Mouse (Mus musculus): ENCODE measurements around the gene Itga6. TPM values are rescaled to one million over a fixed set of nuclear protein-coding genes. Genes with fewer than 3 reads are reported as not detected.

Itga6 gene
- total RNA-seq, 4 experiments from 2014 or later = 25.3 to 30.3 (median 28.1) TPM

DNA sequence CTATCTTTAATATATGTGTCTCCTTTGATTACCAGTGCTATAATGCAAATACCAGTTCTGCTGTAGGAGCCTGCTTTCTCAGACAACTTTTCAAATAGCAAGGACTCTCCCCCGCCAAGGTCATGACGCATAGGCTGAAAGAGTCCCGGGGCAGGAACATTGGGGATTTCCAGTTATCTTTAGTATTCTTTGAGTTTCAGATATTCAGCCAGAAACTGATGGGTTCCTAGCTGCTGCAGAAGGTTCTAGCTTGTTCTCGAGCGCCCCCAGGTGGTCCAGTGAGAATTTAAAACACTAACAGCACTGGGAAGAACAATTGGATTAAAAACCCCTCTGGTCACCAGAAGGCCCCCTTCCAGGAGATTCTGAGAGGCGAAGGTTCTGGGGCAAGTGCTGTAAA, 92.4 kb downstream of the Itga6 start:
- peak in 1 of 2 experiments; percentile 28 for DNase-seq (ENCODE audit: low spot score in 2 of 2)

DNA sequence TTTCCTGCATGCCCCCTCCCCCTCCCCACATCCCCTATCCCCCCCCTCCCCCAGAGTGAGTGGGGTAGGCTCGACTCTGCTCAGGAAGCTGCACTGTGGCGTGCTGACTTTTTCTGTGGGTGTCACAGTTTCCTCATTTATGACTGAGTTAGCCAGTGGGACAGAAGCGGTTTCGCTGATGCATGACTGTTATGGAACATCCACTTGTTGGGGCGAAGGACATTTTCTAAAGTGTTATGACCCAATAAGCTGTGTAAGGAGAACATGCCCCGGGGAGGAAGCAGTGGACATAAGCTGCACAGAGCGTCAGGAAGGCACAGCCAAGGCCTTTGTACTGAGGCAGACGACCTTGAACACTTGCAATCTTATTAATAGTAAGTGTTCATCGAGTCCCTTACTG, 97.9 kb downstream of the Itga6 start:
- no peak for DNase-seq (ENCODE audit: low spot score in 2 of 2)

DNA sequence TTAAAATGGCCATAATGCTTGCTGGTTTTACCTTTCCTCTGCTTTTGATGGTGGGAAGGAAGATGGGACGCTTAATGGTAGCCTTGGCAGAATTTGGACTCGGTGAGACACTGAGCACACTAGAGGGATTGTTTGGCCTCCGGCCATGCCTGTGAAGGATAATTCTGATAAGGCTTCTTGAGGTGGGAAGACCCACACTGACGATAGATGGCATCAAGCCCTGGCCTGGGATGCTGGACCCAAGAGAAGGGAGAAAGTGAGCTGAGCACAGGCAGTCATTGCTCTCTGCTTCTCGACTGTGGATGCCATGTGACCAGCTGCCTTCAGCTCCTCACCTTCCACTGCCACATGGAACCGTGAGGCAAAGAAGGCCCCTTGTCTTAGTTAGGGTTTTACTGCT, 99.5 kb downstream of the Itga6 start:
- DNase-seq (ENCODE audit: low spot score in 2 of 2) = no peak

DNA sequence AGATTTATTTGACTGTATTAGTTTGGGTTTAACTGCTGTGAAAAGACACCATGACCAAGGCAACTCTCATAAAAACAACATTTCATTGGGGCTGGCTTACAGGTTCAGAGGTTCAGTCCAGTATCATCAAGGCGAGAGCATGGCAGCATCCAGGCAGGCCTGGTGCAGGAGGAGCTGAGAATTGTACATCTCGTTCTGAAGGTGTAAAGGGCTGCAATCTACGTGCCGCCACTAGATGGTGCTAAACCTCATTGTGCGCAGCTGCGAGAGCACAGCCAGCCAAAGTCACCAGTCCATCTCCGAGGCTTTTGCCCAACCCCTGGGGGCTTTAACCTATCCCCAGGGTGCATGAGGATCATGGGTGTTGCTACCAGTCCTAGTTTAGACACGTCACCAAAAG, 106.7 kb downstream of the Itga6 start:
- DNase-seq (ENCODE audit: low spot score in 2 of 2) = peak in 1 of 2 experiments; percentile 48

DNA sequence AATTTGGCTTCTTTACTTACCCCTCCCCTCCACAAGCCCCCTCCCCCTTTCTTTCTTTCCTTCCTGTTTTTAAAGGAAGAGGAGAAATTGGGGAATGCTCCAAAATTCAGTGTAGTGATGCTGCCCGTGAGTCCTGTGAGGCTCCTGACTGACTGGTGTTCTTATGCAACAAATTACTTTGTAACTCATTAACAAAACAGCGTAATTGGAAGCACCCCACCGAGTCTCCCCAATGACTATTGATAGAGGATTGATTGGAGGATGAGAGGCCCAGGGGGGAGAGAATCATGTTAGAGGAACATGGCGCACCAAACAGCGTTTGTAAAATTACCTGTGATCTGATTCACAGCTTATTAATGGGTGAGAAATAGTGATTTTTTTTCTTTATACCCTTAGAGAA, 109.7 kb downstream of the Itga6 start:
- no peak for DNase-seq (ENCODE audit: low spot score in 2 of 2)

DNA sequence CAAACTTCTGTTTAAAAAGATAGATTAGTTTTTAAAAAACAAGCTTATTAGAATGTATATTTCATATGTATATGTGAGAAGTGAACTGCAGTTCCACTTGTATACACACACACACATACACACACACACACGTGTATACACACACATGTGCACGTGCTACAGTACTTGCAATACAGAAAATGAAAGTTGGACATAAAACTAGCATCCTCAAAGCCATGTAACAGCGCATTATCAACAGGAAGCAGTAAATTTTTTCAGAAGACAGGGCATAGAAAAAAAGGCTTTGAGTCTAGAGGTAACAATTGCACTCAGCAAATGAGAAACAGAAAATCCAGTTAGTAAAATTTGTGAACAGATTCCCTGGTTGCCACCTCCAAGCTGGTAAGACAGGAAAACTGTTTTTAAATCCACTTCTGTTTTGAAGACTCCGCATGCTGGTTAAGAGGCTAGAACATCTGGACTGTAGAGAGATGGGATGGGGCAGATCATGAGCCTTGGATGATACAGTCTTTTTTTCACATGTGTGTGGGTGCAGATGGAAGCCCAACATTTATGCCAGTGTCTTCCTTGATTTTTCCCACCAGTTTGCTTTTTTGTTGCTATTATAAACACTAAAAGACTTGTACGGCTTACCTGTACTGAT, 118.2 kb downstream of the Itga6 start:
- DNase-seq (ENCODE audit: low spot score in 2 of 2) = no peak

DNA sequence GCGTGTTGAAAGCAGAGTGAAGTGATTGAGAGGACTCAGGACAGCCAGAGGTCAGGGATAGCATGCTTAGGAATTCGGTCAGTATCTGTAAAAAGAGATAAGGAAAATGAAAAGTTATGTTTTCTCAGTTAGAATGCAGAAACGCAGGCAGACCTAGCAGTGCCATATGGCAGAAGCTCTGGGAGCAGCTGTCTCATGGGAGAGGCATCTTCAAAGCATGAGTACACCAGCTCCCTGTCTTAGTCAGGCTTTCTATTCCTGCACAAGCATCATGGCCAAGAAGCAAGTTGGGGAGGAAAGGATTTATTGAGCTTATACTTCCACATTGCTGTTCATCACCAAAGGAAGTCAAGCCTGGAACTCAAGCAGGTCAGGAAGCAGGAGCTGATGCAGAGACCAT, 119.6 kb downstream of the Itga6 start:
- DNase-seq (ENCODE audit: low spot score in 2 of 2) = peak in 1 of 2 experiments; percentile 86

DNA sequence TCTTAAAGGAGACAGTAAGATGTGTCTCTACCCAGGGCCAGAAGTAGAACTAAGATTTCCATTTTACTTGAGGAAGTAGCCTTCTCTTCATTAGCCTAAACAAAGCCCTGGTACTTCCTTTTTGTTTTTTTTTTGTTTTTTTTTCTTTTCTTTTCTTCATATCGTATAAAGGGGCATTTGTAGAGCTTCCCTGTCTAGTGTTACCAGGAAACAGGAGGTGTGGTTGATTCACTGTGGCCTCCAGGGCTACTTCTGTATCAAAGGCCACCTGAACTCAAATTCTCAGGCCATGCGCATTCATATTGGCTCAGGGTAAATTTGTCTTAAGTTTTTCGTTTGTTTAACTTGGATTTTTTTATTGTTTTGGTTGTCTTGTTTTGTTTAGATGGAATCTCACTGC, 120.5 kb downstream of the Itga6 start:
- DNase-seq (ENCODE audit: low spot score in 2 of 2) = no peak

DNA sequence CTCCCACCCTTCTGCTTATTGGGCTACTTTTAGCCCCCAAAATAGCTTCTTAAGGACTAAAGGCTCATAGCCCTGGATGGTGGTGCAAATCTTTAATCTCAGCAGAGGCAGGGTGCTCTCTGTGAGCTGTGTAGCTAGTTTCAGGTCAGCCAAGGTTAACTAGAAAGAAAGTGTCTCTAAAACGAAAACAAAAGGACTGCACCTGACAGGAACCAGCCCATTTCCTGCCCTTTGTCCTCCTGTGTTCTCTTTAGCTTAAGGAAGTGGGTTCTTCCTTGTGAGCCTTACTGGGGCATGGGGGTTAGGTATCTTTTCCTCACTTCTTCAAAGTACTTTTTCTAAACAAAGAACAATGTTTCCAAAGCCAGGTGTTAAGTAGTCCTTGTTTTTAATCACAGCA, 121.1 kb downstream of the Itga6 start:
- DNase-seq (ENCODE audit: low spot score in 2 of 2) = no peak

DNA sequence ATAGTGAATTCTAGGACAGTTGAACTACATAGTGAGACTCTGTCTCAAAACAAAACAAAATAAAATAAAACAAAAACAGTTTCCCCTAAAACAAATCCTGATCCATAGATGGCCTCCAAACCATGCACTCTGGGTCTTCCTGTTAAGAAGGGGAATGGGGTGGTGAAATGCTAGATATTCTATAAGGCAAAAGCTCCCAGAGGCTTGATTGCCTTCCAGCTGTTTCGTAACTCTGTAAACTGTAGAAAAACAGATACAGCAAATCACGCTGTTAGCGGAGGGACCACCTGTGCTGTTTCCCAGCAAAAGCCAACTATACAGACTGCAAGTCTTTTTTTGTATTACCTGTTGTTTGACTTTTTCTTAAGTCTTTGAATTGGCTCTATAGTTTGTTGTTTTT, 121.6 kb downstream of the Itga6 start:
- DNase-seq (ENCODE audit: low spot score in 2 of 2) = no peak

DNA sequence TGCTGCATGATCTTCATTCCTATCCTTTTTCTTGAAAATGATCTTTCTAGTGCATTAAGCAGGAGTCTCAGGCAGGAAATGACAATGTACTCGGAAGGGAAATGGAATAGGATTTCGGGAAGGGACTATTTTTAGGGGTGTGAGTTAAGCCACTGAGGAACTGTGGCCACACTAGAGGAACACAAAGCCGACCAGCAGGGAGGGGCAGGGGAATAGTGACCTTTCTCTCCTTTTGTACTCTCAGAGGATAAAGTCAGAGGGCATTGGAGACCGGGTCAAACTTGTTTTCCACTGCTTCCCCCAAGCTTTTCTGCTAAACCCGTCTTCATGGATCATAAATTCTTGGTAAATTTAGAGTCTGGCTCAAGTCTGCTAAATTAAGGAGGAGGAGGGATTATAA, 122.1 kb downstream of the Itga6 start:
- no peak for DNase-seq (ENCODE audit: low spot score in 2 of 2)

DNA sequence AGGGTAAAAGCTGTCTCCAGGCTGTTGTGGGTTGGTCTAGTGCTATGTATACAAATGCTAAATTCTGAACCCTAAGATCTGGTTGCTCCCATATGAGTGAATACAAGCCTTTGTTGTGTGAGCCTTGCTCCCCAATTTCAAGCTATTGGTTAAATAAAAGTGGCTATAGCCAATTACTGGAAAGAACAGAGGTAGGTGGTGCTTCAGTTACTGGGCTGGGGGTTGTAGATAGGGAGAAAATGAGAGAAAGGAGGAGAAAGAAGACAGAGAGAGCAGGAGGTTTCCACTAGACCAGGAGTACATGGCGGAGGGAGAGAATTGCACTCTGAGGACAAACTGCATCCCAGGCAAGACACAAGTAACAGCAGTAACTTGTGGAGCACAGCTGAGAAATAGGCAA, 122.8 kb downstream of the Itga6 start:
- DNase-seq (ENCODE audit: low spot score in 2 of 2) = no peak

DNA sequence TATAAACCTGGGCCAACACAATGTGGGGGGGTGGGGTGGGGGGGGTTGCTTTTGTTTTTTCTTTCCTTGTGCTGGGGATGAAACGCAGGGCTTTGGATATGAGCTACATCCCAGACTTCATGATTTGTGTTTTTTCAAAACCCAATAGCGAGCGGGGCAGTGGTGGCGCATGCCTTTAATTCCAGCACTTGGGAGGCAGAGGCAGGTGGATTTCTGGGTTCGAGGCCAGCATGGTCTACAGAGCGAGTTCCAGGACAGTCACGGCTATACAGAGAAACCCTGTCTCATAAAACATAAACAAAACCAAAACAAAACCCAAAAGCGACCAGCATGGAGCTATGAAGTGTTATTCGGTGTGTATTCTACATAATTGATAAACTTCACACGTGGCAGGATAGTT, 126.7 kb downstream of the Itga6 start:
- DNase-seq (ENCODE audit: low spot score in 2 of 2) = no peak

DNA sequence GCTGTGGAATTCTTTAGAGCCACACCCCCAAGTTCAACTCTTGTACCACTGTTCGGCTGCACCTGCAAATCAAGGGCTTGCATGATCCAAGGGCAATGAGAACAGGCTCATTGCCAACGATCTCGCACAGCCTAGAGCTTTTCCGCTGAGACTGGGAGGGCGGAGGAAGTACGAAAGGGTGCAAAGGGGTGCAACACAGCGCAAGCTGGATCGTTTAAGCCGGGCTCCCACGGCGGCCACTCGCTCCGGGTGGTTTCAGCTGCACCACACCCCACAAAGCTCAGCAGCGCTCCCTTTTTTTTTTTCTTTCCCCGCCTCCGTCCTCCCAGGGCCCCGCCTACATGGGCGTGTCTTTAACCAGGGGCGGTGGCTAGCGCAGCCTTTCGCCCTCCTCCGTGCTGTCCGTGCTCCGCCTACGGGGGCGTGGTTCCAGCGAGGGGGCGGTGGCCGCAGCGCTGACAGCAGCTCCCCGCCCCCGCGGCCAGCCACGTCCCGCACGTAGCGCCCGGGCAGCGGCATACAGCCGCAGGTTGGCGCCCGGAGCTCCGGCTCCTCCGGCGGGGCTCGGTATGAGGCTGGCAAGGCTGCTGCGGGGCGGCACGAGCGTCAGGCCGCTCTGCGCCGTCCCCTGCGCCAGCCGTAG, 127.5 kb downstream of the Itga6 start, which contains the start of gene Pdk1:
Gene Pdk1 (plus strand): TSS at position 424 of the 643 bp plus-strand sequence.
- peak; percentile 90 to 98 for DNase-seq (ENCODE audit: low spot score in 2 of 2)

DNA sequence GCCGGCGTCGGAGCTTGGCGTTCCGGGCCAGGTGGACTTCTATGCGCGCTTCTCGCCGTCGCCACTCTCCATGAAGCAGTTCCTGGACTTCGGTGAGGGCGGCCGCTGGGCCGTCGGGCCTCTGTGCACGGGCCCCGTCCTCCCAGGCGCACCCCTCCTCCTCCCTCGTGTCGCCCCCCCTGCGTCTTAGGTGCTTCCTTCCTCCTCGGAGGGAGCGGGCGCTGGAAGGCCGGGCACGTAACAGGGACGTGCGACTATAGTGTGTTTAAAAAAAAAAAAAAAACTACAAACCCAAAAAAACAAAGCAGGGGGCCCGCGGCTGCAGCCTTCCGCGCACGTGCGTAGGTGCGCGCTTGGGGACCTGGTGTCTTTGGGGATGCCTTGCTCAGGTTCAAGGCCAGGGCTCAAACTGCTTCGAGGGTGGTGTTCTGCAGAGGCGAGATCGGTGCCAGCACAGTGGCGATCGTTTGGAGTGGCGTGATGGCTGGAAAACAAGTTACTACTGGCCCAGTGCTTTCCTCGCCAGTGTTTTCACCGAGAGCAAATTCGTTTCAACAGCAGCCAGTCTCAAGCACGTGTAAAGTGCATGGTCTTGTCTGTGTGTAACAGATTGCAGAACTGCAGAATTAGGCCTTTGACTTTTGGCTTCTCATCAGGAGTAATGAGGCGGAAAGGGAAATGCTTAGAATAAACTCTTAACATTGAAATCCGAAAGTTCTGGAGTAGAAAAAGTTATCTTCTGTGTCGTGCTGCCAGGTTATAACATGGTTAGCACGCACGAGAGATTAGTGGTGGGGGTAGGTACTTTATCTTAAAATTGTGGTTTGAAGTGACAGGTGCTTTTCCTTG, 128.3 kb downstream of the Itga6 start:
- no peak for DNase-seq (ENCODE audit: low spot score in 2 of 2)

DNA sequence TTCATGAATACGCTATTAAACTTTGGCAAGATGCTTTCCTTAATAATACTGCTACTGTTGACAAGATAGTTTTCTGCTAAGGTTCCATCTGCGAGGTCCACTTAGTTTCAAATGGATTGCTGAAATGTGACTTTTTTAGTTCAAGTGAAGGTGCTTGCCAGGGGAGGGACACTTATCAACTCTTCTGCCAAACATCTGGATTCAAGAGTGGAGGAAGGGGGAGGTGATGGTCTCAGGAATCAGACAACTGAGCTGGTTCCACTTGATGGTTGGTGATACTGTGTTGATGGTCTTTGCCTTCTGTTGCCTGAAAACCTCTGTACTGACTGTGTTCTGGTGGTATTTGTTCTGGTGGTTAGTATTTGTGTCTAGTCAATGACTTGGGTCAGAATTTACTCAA, 129.0 kb downstream of the Itga6 start:
- DNase-seq (ENCODE audit: low spot score in 2 of 2) = no peak

DNA sequence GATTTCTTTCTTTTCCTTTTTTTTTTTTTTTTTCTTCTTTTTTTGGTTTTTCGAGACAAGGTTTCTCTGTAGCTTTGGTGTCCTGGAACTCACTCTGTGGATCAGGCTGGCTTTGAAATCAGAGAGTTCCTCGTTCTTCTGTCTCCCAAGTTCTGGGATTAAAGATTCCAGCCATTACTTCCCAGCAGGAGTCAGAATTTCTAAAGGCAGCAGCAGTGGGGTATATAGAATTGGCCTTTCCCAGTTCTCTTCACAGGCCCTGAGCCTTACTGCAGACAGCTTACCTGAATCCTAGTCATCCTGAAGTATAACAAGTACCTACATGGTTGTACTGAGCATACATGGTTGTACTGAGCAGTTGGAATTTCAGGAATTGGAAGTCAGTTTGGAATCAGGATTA, 129.4 kb downstream of the Itga6 start:
- no peak for DNase-seq (ENCODE audit: low spot score in 2 of 2)

DNA sequence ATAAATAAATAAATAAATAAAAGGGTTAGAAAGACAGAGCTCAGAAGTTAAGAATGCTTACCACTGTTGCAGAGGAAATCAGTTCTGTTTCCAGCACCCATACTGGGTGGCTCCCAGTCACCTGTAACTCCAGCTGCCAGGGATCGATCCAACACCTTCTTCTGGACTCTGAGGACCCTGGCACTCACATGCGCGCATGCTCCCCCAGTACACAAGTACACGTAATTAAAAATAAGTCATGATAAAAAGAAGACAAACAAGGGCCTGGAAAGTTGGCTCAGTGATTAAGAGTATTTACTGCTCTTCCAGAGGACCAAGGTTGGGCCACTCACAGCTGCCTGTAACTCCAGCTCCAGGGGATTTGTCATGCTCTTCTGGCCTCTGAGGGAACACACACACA, 132.4 kb downstream of the Itga6 start:
- DNase-seq (ENCODE audit: low spot score in 2 of 2) = no peak

DNA sequence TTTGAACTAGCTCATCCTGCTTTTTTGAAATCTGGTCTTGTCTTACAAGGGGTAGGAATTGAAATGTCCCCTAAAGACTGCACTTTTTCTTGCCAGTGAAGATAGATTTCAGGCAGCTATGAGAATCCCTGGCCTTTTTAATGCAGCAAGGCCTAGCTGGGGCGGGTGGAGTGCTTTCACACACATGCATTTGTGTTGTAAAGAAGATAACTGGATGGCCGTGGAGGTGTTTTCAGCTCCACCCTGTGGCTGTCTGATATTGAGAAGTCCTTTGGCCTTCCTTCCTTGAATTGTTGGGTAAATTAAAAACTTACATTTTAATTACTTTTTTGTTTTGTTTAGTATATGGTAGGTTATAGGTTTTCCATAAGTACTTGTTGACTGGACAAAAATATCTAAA, 133.0 kb downstream of the Itga6 start:
- no peak for DNase-seq (ENCODE audit: low spot score in 2 of 2)

DNA sequence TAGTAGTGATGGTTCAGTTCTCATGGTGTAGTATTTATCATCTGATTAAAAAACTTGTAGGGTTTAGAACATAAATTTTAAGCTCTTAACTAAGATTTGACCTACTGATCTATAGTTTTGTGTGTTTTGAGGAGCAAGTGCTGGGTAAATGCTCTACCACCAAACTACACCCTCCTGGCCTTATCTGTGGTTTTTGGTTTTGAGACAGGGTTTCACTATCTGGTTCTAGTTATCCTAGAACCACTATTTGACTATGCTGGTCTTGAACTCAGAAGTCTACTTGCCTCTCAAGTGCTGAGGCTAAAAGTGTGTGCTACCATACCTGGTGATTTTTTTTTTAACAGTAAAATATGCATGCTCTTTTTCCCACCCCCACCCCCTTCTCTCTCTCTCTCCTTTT, 133.5 kb downstream of the Itga6 start:
- no peak for DNase-seq (ENCODE audit: low spot score in 2 of 2)

DNA sequence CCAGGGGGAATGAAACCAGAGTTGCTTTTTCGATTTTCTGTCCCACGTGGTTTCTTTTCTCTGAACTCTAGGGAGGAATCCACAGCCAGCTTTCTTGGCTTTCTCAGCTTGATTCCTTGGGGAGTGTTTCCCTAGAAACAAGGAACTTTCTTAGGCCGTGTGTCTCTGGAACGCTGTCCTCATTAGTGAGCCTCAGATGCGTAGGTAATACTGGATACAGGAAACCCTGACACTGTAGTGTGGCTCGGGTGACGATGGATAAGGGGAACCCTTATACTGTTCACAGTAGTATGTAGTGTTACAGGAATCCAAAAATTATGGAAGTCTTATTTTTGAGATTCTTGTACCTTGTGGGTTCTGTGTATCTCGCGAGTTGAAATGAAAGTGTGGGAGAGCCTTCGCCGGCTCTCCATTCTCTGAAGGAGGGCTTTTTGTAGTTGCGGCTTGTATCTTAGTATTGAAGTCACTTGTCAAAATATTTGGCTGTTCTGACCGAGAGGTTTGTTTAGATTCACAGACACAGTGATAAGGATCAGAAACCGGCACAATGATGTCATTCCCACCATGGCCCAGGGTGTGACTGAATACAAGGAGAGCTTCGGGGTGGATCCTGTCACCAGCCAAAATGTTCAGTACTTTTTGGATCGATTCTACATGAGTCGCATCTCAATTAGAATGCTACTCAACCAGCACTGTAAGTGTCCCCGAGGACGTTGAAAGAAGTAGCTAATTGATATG, 137.7 kb downstream of the Itga6 start:
- DNase-seq (ENCODE audit: low spot score in 2 of 2) = no peak

DNA sequence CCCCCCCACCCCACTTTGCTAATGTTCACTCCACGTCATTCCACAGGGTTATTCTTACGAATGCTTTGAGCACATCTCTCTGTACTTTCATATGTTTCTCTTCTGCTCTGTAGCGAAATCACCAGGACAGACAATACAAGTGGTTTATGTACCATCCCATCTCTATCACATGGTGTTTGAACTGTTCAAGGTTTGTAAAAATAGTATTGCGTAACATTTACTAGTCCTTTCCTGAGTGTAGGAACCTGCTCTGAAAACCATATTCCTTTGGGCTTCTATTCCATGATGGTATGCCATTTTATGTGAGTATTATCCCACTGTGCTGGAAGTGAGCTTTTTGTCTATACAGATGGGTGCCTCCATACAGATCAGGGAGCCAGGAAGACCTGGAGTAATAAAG, 141.9 kb downstream of the Itga6 start:
- no peak for DNase-seq (ENCODE audit: low spot score in 2 of 2)
